Mouse (Mus musculus) frontal cortex, postnatal 10 days (tissue): ENCODE data around the gene Cd79b.
"Not testable (repeated sequence)": the region's sequence is repeated elsewhere in the genome, so short reads cannot be mapped to it uniquely, and the experiment has no call there.

Experiments
- DNase-seq, 2 experiments: peaks; one replicate each; pipeline ENCODE4 v3.0.0; 2022; ENCODE audit warnings: low spot score in 2 of 2, mixed read lengths in 1 of 2

Gene Cd79b

GRCm38 (mm10) chr11:106314333-106314812 is at the start of gene Cd79b:
Cd79b (minus strand) TSS chr11:106314762.
- DNase-seq = no peak

- DNase-seq = no peak
These were observed 44.8 kb upstream of the Cd79b start for GRCm38 (mm10) chr11:106359350-106359749.

- no peak for DNase-seq
These were observed 41.0 kb upstream of the Cd79b start for GRCm38 (mm10) chr11:106355382-106356128.

- DNase-seq = no peak
These were observed 39.6 kb upstream of the Cd79b start for GRCm38 (mm10) chr11:106354181-106354580.

GRCm38 (mm10) chr11:106353188-106353587 is 38.6 kb upstream of the Cd79b start, which contains the start of gene Scn4a:
Scn4a (minus strand) TSS chr11:106353288.
- no peak for DNase-seq

GRCm38 (mm10) chr11:106351941-106352340 is 37.4 kb upstream of the Cd79b start:
- DNase-seq = no peak

- peak in 1 of 2 experiments; percentile 37 for DNase-seq
These were observed 36.7 kb upstream of the Cd79b start for GRCm38 (mm10) chr11:106351253-106351652.

- no peak for DNase-seq
These were observed 36.3 kb upstream of the Cd79b start for GRCm38 (mm10) chr11:106350853-106351252.

GRCm38 (mm10) chr11:106349772-106350171 is 35.2 kb upstream of the Cd79b start:
- DNase-seq = no peak

GRCm38 (mm10) chr11:106344910-106345309 is 30.3 kb upstream of the Cd79b start:
- no peak for DNase-seq

GRCm38 (mm10) chr11:106340990-106341520 is 26.5 kb upstream of the Cd79b start:
- DNase-seq = no peak

GRCm38 (mm10) chr11:106339323-106339722 is 24.8 kb upstream of the Cd79b start:
- not testable (repeated sequence) for DNase-seq

- no peak for DNase-seq
These were observed 24.3 kb upstream of the Cd79b start for GRCm38 (mm10) chr11:106338870-106339269.

- DNase-seq = no peak
These were observed 23.5 kb upstream of the Cd79b start for GRCm38 (mm10) chr11:106338029-106338428.

GRCm38 (mm10) chr11:106334066-106334465 is 19.5 kb upstream of the Cd79b start:
- DNase-seq = no peak

GRCm38 (mm10) chr11:106332458-106332857 is 17.9 kb upstream of the Cd79b start:
- DNase-seq = no peak

- peak in 1 of 2 experiments; percentile 22 for DNase-seq
These were observed 15.1 kb upstream of the Cd79b start for GRCm38 (mm10) chr11:106329682-106330081.

- no peak for DNase-seq
These were observed 14.6 kb upstream of the Cd79b start for GRCm38 (mm10) chr11:106329128-106329527.

- no peak for DNase-seq
These were observed 14.0 kb upstream of the Cd79b start for GRCm38 (mm10) chr11:106328521-106328920.

- DNase-seq = no peak
These were observed 11.9 kb upstream of the Cd79b start for GRCm38 (mm10) chr11:106326475-106326874.

- DNase-seq = peak in 1 of 2 experiments; percentile 48
These were observed 11.1 kb upstream of the Cd79b start for GRCm38 (mm10) chr11:106325566-106326206.

GRCm38 (mm10) chr11:106324858-106325257 is 10.3 kb upstream of the Cd79b start:
- DNase-seq = no peak
